Mouse (Mus musculus) kidney, postnatal 36 days (tissue): Measurements from ENCODE around the gene Tmem106a.

Source experiments
- DNase-seq, 2 experiments: peaks; one replicate each; pipeline ENCODE4 v3.0.0; 2021 to 2022; ENCODE audit warnings: mixed read lengths in 2 of 2

The Tmem106a gene

DNA sequence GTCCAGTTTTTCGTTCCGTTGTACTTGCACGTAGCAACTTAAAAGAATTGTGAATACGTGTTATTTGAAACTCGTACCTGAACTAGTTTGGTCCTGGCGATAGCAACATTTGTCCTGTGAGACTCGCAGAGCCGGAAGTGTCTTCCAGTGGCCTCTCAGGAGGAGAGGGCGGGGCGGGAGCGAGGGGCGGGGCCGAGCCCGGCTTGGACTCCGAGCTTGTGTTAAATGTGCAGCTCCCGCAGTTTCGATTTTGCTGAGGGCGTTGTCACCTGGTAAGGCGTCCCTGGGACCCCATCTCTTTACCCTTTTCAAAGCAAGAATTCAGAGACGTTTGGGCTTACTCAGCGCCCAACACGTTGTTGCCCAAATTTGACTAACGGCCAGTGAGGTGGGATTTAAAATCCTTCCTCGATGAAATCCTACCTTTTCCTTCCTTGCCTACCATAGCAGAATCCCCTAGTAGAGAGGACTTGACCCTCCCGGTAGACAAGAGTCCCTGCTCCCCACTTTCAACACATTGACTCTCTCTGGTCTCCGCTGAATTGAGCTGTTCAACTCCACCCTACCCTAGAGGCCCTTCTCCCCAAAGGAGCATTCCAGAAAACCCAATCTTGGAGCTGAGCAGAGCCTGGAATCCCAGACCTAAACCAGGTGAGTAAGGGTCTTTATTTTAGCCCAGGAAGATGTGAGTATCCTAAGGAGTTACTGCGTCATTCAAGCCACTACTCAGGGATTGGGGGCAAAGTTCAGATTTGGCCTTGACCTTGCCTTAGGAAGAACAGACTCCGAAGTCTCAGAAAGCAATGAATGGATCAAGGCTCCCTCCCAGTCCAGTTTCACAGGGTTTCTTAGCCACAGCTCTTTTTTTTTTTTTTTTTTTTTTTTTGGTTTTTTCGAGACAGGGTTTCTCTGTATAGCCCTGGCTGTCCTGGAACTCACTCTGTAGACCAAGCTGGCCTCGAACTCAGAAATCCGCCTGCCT, at the start of gene Tmem106a:
Tmem106a (plus strand) TSS at position 189 of the 982 bp plus-strand sequence.
- peak; percentile 86 to 90 for DNase-seq

DNA sequence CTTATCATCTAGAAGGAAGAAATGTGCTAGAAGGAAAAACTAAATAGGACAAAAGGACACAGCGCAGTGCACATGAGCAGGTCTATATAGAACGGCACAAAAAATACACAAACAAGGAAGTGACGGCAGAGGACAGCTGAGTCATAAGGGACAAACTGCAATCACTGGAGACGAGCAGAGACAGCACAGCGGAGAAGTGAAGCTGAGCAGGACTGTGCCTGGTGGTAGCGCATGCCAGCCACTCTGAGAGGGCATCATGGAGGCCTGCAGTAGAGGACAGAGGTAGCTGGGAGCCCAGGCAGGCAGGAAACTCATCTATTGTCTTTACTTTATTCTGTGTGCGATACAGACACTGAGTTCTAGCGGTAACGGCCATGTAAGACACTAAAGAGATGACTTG, 38.5 kb upstream of the Tmem106a start:
- DNase-seq = no peak

- DNase-seq = no peak
These were observed 37.9 kb upstream of the Tmem106a start for GRCm38 (mm10) chr11:101544132-101544531.

DNA sequence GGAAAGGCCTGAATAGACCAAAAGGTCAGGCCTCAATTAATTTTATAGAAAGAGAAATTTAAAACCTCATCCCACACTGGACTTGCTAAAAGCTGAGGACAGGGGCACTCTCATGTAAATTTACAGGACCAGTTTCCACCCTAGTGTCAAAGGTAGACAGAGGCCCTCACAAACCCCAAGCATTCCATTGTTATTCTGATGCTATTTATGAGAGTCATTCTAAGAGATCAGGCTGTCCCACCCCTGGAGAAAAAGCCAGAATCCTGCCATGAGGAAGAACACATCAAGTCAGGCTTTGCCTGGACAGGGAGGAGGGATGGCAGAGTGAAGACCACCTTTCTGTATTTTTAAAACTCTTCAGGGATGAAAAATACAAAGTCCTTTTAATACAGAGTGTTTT, 33.5 kb upstream of the Tmem106a start:
- DNase-seq = no peak

DNA sequence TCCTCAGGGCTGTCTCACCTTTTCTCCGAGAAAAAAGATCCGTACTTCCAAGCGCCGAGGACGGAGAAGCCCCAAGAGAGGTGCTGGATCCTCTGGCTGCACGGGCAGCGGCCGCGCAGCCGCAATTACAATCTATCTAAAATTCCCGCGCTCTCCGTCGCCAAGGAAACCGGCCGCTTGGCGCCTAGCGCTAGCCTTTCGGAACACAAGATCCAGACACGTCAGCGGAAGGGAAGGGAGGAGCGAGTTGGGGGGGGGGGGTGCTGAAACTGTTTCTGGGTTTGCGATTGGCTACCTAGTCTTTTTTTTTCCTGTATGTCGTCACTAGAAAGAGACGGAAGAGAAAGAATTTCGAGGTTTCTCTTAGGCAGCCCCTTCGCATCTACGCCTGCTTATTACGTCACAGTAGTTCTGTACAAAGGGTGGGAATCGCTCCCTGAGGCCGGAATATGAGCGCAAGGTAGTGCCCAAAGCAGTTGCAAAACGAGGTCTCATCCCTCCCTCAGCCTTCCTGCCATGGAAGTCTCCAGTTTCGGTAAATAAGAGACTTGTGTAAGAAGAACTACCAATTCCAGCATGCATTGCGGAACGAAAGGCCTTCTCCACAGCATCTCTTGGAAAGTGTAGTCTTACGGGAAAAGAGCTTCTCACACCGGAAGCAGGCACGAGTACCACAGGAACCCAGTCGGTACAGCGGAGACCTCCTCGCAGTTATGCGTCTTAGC, 30.1 kb upstream of the Tmem106a start, which contains the start of the genes Brca1 and Nbr1:
Brca1 (minus strand) TSS at position 205 of the 725 bp plus-strand sequence.
Nbr1 (plus strand) TSS at position 399 of the 725 bp plus-strand sequence.
- DNase-seq = peak; percentile 95 to 96

DNA sequence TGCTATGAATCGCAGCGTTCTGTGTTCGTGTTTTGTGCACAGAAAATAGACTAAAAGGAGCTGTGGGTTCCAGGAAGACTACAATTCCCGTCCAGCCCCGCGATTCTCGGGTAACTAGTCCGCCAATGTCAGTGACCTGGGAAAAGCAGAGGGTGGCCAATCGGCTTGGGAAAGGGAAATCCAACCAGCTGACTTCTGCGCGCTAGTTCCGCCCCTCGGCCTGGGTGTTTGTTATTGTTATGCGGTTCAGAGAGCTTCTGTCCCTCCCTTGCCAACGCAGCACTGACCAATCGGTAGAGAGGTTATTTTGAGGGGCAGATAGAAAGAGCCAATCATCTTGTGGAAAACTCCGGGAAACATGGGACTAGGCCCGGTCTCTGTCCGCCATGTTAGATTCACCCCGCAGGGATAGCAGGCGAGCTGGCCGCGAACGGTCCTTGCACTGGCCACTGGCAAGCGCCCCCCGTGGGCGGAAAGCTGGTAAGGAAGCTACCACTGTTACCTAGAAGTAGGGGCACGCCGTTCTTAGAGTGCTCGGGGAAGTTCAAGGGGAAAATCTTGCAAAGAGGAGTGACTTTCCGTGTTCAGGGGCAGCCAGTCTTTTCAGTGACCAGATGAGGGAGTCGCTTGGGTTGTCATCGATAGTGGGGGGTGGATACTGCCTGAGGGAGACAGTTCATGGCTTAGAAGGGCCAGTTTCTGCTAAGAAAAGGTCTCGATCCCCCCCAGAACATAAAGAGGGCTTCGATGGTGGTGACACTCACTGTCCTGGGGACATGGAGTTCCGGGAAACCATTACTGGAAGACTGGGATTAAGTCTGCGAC, 29.4 kb upstream of the Tmem106a start:
- peak; percentile 96 to 100 for DNase-seq

- DNase-seq = peak in 1 of 2 experiments; percentile 24
These were observed 28.6 kb upstream of the Tmem106a start for GRCm38 (mm10) chr11:101553354-101553930.

GRCm38 (mm10) chr11:101556541-101556940, 25.5 kb upstream of the Tmem106a start:
- peak; percentile 74 to 89 for DNase-seq

DNA sequence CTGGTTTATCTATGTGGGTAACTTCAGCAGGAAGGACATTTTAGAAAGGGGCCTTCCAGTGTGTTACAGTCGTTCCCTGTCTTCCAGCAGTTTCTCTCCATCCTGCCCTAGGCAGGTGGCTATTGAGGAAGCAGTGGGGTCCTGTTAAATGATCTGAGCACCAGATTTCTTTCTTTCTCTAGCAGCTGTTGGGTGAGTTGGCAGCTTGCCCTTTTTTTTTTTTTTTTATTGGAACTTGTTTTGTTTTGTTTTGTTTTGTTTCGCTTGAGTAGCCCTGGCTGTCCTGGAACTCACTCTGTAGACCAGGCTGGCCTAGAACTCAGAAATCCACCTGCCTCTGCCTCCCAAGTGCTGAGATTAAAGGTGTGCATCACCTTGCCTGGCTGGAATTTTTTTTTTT, 25.1 kb upstream of the Tmem106a start:
- no peak for DNase-seq

- DNase-seq = peak; percentile 63 to 72
These were observed 19.7 kb upstream of the Tmem106a start for GRCm38 (mm10) chr11:101562391-101562790.

DNA sequence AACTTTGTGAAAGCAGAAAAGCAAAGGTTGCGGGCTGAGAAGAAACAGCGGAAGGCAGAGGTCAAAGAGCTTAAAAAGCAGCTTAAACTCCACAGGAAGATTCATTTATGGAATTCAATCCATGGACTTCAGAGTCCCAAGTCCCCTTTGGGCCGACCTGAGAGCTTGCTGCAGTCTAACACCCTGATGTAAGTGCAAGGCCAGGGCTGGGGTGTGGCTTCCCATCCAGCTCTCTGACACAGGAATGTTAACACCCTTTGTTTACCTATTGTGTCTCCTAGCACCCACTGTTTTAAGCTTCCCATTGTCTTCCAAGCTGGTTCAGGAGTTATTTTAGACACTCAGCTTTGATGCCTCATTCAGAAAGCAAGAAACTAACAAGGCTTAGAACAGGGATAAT, 13.6 kb upstream of the Tmem106a start:
- no peak for DNase-seq

DNA sequence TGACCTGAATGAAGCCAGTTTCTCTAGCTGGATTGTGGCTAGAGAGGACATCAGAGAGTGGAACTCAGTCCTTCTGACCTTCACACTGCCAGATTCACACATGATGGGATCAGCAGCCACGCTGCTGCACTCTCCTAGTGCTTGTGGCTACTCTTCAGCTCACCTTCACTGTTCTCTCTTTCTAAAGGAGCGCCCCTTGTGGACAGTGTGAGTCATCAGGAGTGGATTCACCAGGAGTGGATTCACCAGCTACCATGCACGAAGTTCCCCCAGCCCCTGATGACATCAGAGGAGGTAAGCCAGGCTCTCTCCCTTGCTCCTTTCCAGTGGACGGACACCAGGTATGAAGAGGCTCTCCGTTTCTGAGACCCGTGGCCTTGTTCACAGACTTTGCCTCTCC, 5.9 kb upstream of the Tmem106a start:
- no peak for DNase-seq

- no peak for DNase-seq
These were observed 819 bp upstream of the Tmem106a start for GRCm38 (mm10) chr11:101581081-101581764.

GRCm38 (mm10) chr11:101583205-101583604, 1.2 kb downstream of the Tmem106a start:
- no peak for DNase-seq

DNA sequence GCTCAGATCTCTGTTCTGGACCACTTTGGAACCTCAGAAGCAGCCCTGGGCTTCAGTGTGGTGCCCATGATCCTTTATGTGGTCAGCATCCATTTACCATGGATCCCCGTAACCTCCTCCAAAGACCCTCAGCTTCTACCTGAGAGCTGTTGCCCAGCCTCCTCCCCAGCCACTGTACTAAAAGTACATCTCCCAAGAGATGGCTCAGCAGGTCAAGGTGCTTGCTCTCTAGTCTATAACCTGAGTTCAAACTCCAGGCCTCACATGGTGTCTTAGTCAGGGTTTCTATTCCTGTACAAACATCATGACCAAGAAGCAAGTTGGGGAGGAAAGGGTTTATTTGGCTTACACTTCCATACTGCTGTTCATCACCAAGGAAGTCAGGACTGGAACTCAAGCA, 3.0 kb downstream of the Tmem106a start:
- peak; percentile 60 to 73 for DNase-seq

- DNase-seq = no peak
These were observed 3.8 kb downstream of the Tmem106a start for GRCm38 (mm10) chr11:101585805-101586204.

GRCm38 (mm10) chr11:101587676-101588075, 5.6 kb downstream of the Tmem106a start:
- peak in 1 of 2 experiments; percentile 43 for DNase-seq

DNA sequence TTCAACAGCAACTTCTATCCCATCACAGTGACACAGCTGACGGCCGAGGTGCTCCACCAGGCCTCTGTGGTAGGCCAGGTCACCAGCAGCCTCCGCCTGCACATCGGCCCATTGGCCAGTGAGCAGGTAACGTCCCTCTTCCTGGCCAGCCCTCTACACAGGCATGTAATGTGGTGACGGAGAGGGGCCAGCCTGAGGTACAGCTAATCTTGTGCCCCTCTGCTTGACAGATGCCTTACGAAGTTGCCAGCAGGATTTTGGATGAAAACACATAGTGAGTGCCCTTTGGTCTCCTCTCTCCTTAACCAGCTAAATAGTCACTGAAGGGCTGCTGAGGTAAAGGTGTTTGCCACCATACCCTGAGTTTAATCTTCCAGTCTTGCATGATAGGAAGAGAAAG, 6.8 kb downstream of the Tmem106a start:
- peak in 1 of 2 experiments; percentile 40 for DNase-seq

- DNase-seq = peak; percentile 84 to 85
These were observed 7.4 kb downstream of the Tmem106a start for GRCm38 (mm10) chr11:101589444-101589843.

GRCm38 (mm10) chr11:101589989-101590624, 8.1 kb downstream of the Tmem106a start:
- DNase-seq = no peak

DNA sequence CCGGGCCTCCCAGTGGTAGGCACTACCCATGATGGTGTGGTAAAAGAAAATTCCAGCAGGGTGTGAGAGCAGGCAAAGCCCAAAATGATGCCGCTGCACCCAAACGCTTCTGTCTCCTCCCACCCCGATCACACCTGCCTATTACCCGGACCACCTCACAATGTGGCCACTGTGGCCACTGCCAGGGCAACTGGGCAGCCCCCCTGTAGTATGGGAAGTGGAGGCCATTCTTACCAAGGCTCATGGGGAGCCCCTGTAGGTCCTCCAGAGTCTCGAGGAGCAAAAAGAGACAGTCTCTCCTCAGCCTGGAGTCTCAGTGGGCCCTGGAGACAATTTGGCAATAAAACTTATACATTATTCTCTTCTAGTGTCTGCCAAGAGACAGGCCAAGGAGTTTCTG, 17.1 kb downstream of the Tmem106a start, which contains the start of gene Gm11634:
Gm11634 (minus strand) TSS at position 101 of the 400 bp plus-strand sequence.
- DNase-seq = no peak
